Mouse (Mus musculus) testis, adult 2 months (tissue): ENCODE measurements around the gene Poc1b.

Experiments used
- CTCF ChIP-seq: fragments of 200-500 bp; IDR thresholded peaks from 2 replicates; pipeline ENCODE4 v1.5.1; 2012; ENCODE audit warnings: low read depth, mild to moderate bottlenecking, inconsistent platforms, low read length, moderate library complexity; ENCODE audit not compliant: control insufficient read depth, insufficient read depth, insufficient replicate concordance
- POLR2A ChIP-seq: fragments of 200-500 bp; IDR thresholded peaks from 2 replicates; pipeline ENCODE4 v1.6.1; 2012; ENCODE audit warnings: low read depth, mild to moderate bottlenecking, inconsistent platforms, low read length, moderate library complexity; ENCODE audit not compliant: control insufficient read depth

DNA sequence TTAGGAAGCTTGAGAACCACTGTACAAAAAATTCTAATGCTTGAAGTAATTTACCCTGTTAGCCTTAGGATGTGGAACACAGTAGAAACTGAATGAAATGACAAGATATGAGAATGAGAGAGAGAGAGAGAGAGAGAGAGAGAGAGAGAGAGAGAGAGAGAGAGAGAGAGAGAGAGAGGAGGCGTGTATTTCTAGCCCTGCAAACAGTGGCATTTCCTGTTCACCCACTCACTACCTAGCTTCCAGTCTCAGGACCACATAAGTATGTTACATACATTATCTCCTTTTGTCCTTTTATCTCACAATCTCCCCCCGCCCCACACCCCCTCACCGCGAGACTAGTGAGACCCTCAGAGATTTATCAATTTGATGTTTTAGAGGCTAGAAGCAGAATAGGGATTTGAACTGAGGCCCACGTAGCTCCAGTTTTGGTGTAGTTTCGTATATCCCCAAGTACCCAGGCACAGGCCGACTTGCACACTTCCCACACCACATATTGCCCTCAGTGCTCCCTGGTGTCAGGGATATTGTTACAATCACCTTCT lies 134.5 kb downstream of the Poc1b start:
- TF ChIP-seq CTCF (no peak), POLR2A (no peak)
